ENCODE assay signal across 20 mouse cellular contexts in the genomic region with DNA sequence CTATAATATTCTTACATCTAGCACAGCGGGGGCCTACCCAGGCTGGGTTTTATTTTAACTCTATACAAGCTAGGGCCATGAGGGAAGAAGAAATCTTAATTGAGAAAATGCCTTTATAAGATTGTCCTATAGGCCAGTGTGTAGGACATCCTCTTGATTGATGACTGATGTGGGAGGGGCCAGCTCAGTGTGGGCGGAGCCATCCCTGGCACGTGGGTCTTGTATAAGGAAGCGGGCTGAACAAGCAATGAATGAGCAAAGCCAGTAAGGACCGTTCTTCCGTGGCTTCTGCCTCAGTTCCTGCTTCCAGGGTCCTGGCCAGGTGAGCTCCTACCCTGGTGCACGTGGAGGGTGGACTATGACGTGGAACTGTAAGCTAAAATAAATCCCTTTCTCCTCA. TPM values are rescaled to one million over a fixed set of nuclear protein-coding genes. Genes with fewer than 3 reads are reported as not detected.
A peak's percentile ranks its signal among the peaks of the same experiment; 100 is the strongest.
DNase-seq lines count a peak whose midpoint lies in the region; ATAC-seq and TF ChIP-seq lines count a peak whose summit lies in the region.
"Had no signal": no experiment of that assay in that cellular context is flagged by ENCODE, and none has a peak within 500 bp of the region (broad histone marks: within the 10 kb centered on the region; RNA-seq: fewer than 3 reads in every experiment).

No protein-coding gene starts in this region.

- H3K9ac ChIP-seq in embryonic facial prominence, embryonic 15.5 days = no peak overlapping the region
- no peak overlapping the region for H3K9ac ChIP-seq in MEL (ENCODE audit: control insufficient read depth, low read depth, low read length, poor library complexity, severe bottlenecking)
- H3K9ac ChIP-seq: embryonic facial prominence, embryonic 13.5 days; forebrain, embryonic 13.5 days; heart, embryonic 13.5 days; hindbrain, embryonic 15.5 days had no signal

- no peaks in the 10 kb centered on the region for H3K27me3 ChIP-seq in embryonic facial prominence, embryonic 15.5 days
- H3K27me3 ChIP-seq in embryonic facial prominence, embryonic 10.5 days (replicated peaks; ENCODE audit: low read depth, poor library complexity, severe bottlenecking) = no peaks in the 10 kb centered on the region
- no peaks in the 10 kb centered on the region for H3K27me3 ChIP-seq in MEL (ENCODE audit: control insufficient read depth in 1 of 2, insufficient read depth in 2 of 2, low read length in 2 of 2)
- H3K27me3 ChIP-seq: CH12.LX; embryonic facial prominence, embryonic 13.5 days; forebrain, embryonic 13.5 days; hindbrain, embryonic 15.5 days had no signal

- no peak overlapping the region for H3K4me2 ChIP-seq in embryonic facial prominence, embryonic 15.5 days (replicated peaks)
- H3K4me2 ChIP-seq: embryonic facial prominence, embryonic 13.5 days; forebrain, embryonic 13.5 days; heart, embryonic 13.5 days; hindbrain, embryonic 15.5 days had no signal

- H3K79me2 ChIP-seq in MEL (ENCODE audit: control insufficient read depth, insufficient read depth, low read length, poor library complexity) = no peaks in the 10 kb centered on the region

- TF ChIP-seq EP300 in MEL (IDR thresholded peaks at IDR 0.05; ENCODE audit: low read depth in 1 of 2, low read length in 2 of 2) = no peak

- H3K4me1 ChIP-seq in embryonic facial prominence, embryonic 15.5 days = no peaks in the 10 kb centered on the region
- H3K4me1 ChIP-seq in embryonic facial prominence, embryonic 10.5 days = no peaks in the 10 kb centered on the region
- H3K4me1 ChIP-seq in MEL (ENCODE audit: control insufficient read depth in 1 of 2, insufficient read depth in 2 of 2, low read length in 2 of 2) = peaks cover 0 to 4% of the 10 kb centered on the region in 2 experiments; a peak in 2 of 4 replicates
- H3K4me1 ChIP-seq: embryonic facial prominence, embryonic 13.5 days; forebrain, embryonic 13.5 days; hindbrain, embryonic 15.5 days had no signal

- TF ChIP-seq CTCF in MEL (IDR thresholded peaks at IDR 0.05 in 2 of 3, conservative IDR thresholded peaks at IDR 0.05 in 1 of 3; ENCODE audit: control insufficient read depth in 1 of 3, insufficient read depth in 1 of 3, low read depth in 2 of 3, low read length in 3 of 3, poor library complexity in 1 of 3, severe bottlenecking in 1 of 3) = no peak

- TF ChIP-seq RAD21 in MEL (IDR thresholded peaks at IDR 0.05; ENCODE audit: low read depth, low read length) = no peak

- H3K27ac ChIP-seq in embryonic facial prominence, embryonic 15.5 days (replicated peaks) = no peak overlapping the region
- no peak overlapping the region for H3K27ac ChIP-seq in embryonic facial prominence, embryonic 10.5 days (replicated peaks)
- no peak overlapping the region for H3K27ac ChIP-seq in MEL (ENCODE audit: control insufficient read depth, low read depth, low read length)
- H3K27ac ChIP-seq: embryonic facial prominence, embryonic 13.5 days; forebrain, embryonic 13.5 days; gastrocnemius, adult 2 months; heart, embryonic 13.5 days; hindbrain, embryonic 15.5 days had no signal

- H3K36me3 ChIP-seq in embryonic facial prominence, embryonic 15.5 days = no peaks in the 10 kb centered on the region
- no peaks in the 10 kb centered on the region for H3K36me3 ChIP-seq in embryonic facial prominence, embryonic 10.5 days (replicated peaks)
- no peaks in the 10 kb centered on the region for H3K36me3 ChIP-seq in MEL (ENCODE audit: control insufficient read depth in 1 of 2, insufficient read depth in 2 of 2, low read length in 2 of 2)
- H3K36me3 ChIP-seq: embryonic facial prominence, embryonic 13.5 days; heart, embryonic 13.5 days; hindbrain, embryonic 15.5 days had no signal

- DNase-seq in embryonic facial prominence, embryonic 10.5 days (ENCODE audit: low spot score) = no peak
- DNase-seq in 416B (ENCODE audit: low read depth) = peak; percentile 71
- peak; percentile 14 for DNase-seq in MEL (ENCODE audit: low read depth, low spot score)
- DNase-seq in testis, postnatal 10 days (ENCODE audit: low spot score) = no peak
- DNase-seq in spleen, adult 12 weeks (ENCODE audit: low spot score) = no peak
- DNase-seq: adrenal gland, adult 8-10 months; cerebellum, adult 11-12 months; cerebellum, adult 9-10 months; cerebellum, postnatal 25 days; gastrocnemius, adult 2 months; gastrocnemius, postnatal 25 days; heart, adult 11 months; heart, postnatal 36 days had no signal

- 76% methylated on average over 8 of the region's 8 CpGs for WGBS in embryonic facial prominence, embryonic 15.5 days
- WGBS in embryonic facial prominence, embryonic 10.5 days = 78% methylated on average over 8 of the region's 8 CpGs

- no peaks in the 10 kb centered on the region for H3K9me3 ChIP-seq in embryonic facial prominence, embryonic 15.5 days (replicated peaks)
- H3K9me3 ChIP-seq in embryonic facial prominence, embryonic 10.5 days = no peaks in the 10 kb centered on the region
- no peaks in the 10 kb centered on the region for H3K9me3 ChIP-seq in MEL (replicated peaks; ENCODE audit: insufficient read depth, low read length)
- H3K9me3 ChIP-seq: embryonic facial prominence, embryonic 13.5 days; forebrain, embryonic 13.5 days; heart, embryonic 13.5 days; hindbrain, embryonic 15.5 days had no signal

- ATAC-seq in embryonic facial prominence, embryonic 15.5 days (ENCODE audit: insufficient number of reproducible peaks, low FRiP score, low TSS enrichment, low read depth) = 0 out of 2 replicates have a peak, but pooled peaks have one; percentile 39
- peak; percentile 44; the same call in 1 of the 2 replicates for ATAC-seq in granulocyte monocyte progenitor cell, adult 5-6 weeks (replicated peaks; ENCODE audit: poor library complexity, severe bottlenecking)
- ATAC-seq: forebrain, embryonic 13.5 days had no signal

- no peak for TF ChIP-seq POLR2A in MEL (IDR thresholded peaks at IDR 0.05; ENCODE audit: control insufficient read depth in 1 of 2, insufficient read depth in 1 of 2, low read depth in 1 of 2, low read length in 2 of 2, poor library complexity in 1 of 2)

- H3K4me3 ChIP-seq in embryonic facial prominence, embryonic 15.5 days (replicated peaks) = no peak overlapping the region
- H3K4me3 ChIP-seq in embryonic facial prominence, embryonic 10.5 days = no peak overlapping the region
- H3K4me3 ChIP-seq in MEL (ENCODE audit: control insufficient read depth in 1 of 2, insufficient read depth in 1 of 2, low read depth in 2 of 2, low read length in 2 of 2) = no peak overlapping the region
- H3K4me3 ChIP-seq: embryonic facial prominence, embryonic 13.5 days; forebrain, embryonic 13.5 days; gastrocnemius, adult 2 months; heart, embryonic 13.5 days; hindbrain, embryonic 15.5 days had no signal

TF ChIP-seq in MEL, 35 proteins besides CTCF, POLR2A, EP300 and RAD21:
- TF ChIP-seq GABPA (IDR thresholded peaks at IDR 0.05; ENCODE audit: low read depth, low read length) (no peak), SIN3A (IDR thresholded peaks at IDR 0.05; ENCODE audit: low read length) (no peak), JUND (IDR thresholded peaks at IDR 0.05; ENCODE audit: low read depth, low read length) (no peak), ELF1 (IDR thresholded peaks at IDR 0.05; ENCODE audit: low read depth, low read length) (no peak)

RNA-seq across cellular contexts. Expression of a gene that starts 5.1 kb away (rescaled TPM):
- 11.5 and 11.8 TPM in 2 replicates for polyA plus RNA-seq in embryonic facial prominence, embryonic 15.5 days (2015; fragmentation: Nextera tagmentation; extraction: Ambion mirVana)
- 6.1 and 7.0 TPM in 2 replicates for polyA plus RNA-seq in embryonic facial prominence, embryonic 10.5 days (2016; fragmentation: Nextera tagmentation; extraction: Ambion mirVana)
- not detected in 2 replicates for total RNA-seq in MEL (2012; rRNA removed)
- polyA plus RNA-seq in MEL (2012; ENCODE audit: insufficient read depth in 1 of 2, insufficient read length in 2 of 2, low read depth in 1 of 2, low replicate concordance in 2 of 2, missing spikeins in 1 of 2) = not detected
- 7.6 and 17.4 TPM in 2 replicates for total RNA-seq in granulocyte monocyte progenitor cell, adult 5-6 weeks (2014; fragmentation: Nextera tagmentation)
- 2.9 and 6.9 TPM in 2 replicates for total RNA-seq in granulocyte monocyte progenitor cell, adult 5-6 weeks (2017)

RNA-seq across cellular contexts. Expression of a gene that starts 55.7 kb away (rescaled TPM):
- polyA plus RNA-seq in embryonic facial prominence, embryonic 15.5 days (2015; fragmentation: Nextera tagmentation; extraction: Ambion mirVana) = 90.9 and 92.3 TPM in 2 replicates
- polyA plus RNA-seq in embryonic facial prominence, embryonic 10.5 days (2016; fragmentation: Nextera tagmentation; extraction: Ambion mirVana) = 56.3 TPM in 2 replicates
- total RNA-seq in MEL (2012; rRNA removed) = 29.6 and 35.6 TPM in 2 replicates
- polyA plus RNA-seq in MEL (2012; ENCODE audit: insufficient read depth in 1 of 2, insufficient read length in 2 of 2, low read depth in 1 of 2, low replicate concordance in 2 of 2, missing spikeins in 1 of 2) = 100 to 1,000 TPM in 1 of 2 experiments, 10 to 100 TPM in 1; 32.0 to 299 TPM
- 59.7 and 86.7 TPM in 2 replicates for total RNA-seq in granulocyte monocyte progenitor cell, adult 5-6 weeks (2014; fragmentation: Nextera tagmentation)
- total RNA-seq in granulocyte monocyte progenitor cell, adult 5-6 weeks (2017) = 53.3 and 81.5 TPM in 2 replicates

Comparison
In these comparisons a context has a peak if more than half of its experiments do, and no peak if none do; other contexts are left out.
1. DNase-seq: peak in 416B (single experiment) and MEL (single experiment); none in embryonic facial prominence, embryonic 10.5 days (single experiment), testis, postnatal 10 days (single experiment) and spleen, adult 12 weeks (single experiment).